In genomic region chr6:128375192-128375591, GRCm38 (mm10) we compare ENCODE assay signal across 10 mouse cellular contexts. TPM values are rescaled to one million over a fixed set of nuclear protein-coding genes. Genes with fewer than 3 reads are reported as not detected.
DNase-seq lines count a peak whose midpoint lies in the region; ATAC-seq lines count a peak whose summit lies in the region.
"Had no signal": no experiment of that assay in that cellular context is flagged by ENCODE, and none has a peak within 500 bp of the region (broad histone marks: within the 10 kb centered on the region; RNA-seq: fewer than 3 reads in every experiment).

TSS of gene Tex52 (plus strand) at chr6:128375456.
TSS of gene Gm44596 (plus strand) at chr6:128375503.

- no peak within 1 kb of the TSS for H3K4me3 ChIP-seq in heart, embryonic 11.5 days (ENCODE audit: low read depth, low read length)
- H3K4me3 ChIP-seq in neural tube, embryonic 13.5 days = no peak within 1 kb of the TSS

- H3K27ac ChIP-seq in heart, embryonic 11.5 days (ENCODE audit: low read depth, low read length) = no peak within 1 kb of the TSS
- 0 out of 2 replicates have a peak within 1 kb of the TSS, but pooled peaks have one; percentile 23 for H3K27ac ChIP-seq in neural tube, embryonic 13.5 days (replicated peaks)

- no peaks in the 10 kb centered on the region for H3K9me3 ChIP-seq in heart, embryonic 11.5 days (replicated peaks; ENCODE audit: control insufficient read depth, low read length)
- H3K9me3 ChIP-seq in neural tube, embryonic 13.5 days = no peaks in the 10 kb centered on the region

- H3K4me2 ChIP-seq in heart, embryonic 11.5 days = no peak within 1 kb of the TSS
- H3K4me2 ChIP-seq in neural tube, embryonic 13.5 days = no peak within 1 kb of the TSS

- 35% methylated on average over 6 of the region's 6 CpGs for WGBS in heart, embryonic 11.5 days (ENCODE audit: insufficient replicate concordance)
- WGBS in neural tube, embryonic 13.5 days = 27% methylated on average over 6 of the region's 6 CpGs

- H3K27me3 ChIP-seq in heart, embryonic 11.5 days (ENCODE audit: control insufficient read depth, insufficient read depth, low read length) = no peaks in the 10 kb centered on the region
- H3K27me3 ChIP-seq in neural tube, embryonic 13.5 days = no peaks in the 10 kb centered on the region
- H3K27me3 ChIP-seq: Patski had no signal

- 0 out of 2 replicates have a peak, but pooled peaks have one; percentile 37 for ATAC-seq in heart, embryonic 11.5 days (replicated peaks; ENCODE audit: insufficient number of reproducible peaks, low FRiP score, low TSS enrichment)
- peak; percentile 69 for ATAC-seq in neural tube, embryonic 13.5 days (ENCODE audit: low read depth)
- ATAC-seq: Patski had no signal

- peaks cover 43% of the 10 kb centered on the region for H3K36me3 ChIP-seq in heart, embryonic 11.5 days (ENCODE audit: control insufficient read depth, insufficient read depth, low read length)
- peaks cover 38% of the 10 kb centered on the region for H3K36me3 ChIP-seq in neural tube, embryonic 13.5 days

- H3K4me1 ChIP-seq in heart, embryonic 11.5 days (ENCODE audit: control insufficient read depth, insufficient read depth, low read length) = peaks cover 7% of the 10 kb centered on the region; the same call in 1 of the 2 replicates
- H3K4me1 ChIP-seq in neural tube, embryonic 13.5 days (replicated peaks) = peaks cover 7% of the 10 kb centered on the region; the same call in 1 of the 2 replicates

- DNase-seq in ES-CJ7 (ENCODE audit: low read depth, low spot score) = peak; percentile 58
- peak; percentile 72 for DNase-seq in embryo, embryonic 10.5 days (ENCODE audit: low spot score)
- DNase-seq in kidney, postnatal 36 days = peak; percentile 29 to 51
- no peak for DNase-seq in ovary, postnatal 36 days (ENCODE audit: low spot score)
- DNase-seq in adrenal gland, postnatal 36 days = no peak
- no peak for DNase-seq in frontal cortex, postnatal 25 days (ENCODE audit: low spot score in 2 of 2)

- H3K9ac ChIP-seq in heart, embryonic 11.5 days (ENCODE audit: low read depth, low read length) = no peak within 1 kb of the TSS
- 0 out of 2 replicates have a peak within 1 kb of the TSS, but pooled peaks have one; percentile 12 for H3K9ac ChIP-seq in neural tube, embryonic 13.5 days

RNA-seq across cellular contexts. Expression of gene Tex52, which starts in this region (rescaled TPM):
- 0.21 and 0.42 TPM in 2 replicates for polyA plus RNA-seq in heart, embryonic 11.5 days (2014; fragmentation: Nextera tagmentation; extraction: Ambion mirVana)
- polyA plus RNA-seq in neural tube, embryonic 13.5 days (2015; fragmentation: Nextera tagmentation; extraction: Ambion mirVana) = 0.53 TPM in 1 of 2 replicates, not detected in the other
- not detected for total RNA-seq in adrenal gland, postnatal 36 days (2021)

RNA-seq across cellular contexts. Expression of gene Gm44596, which starts in this region (rescaled TPM):
- polyA plus RNA-seq in heart, embryonic 11.5 days (2014; fragmentation: Nextera tagmentation; extraction: Ambion mirVana) = not detected in 2 replicates
- polyA plus RNA-seq in neural tube, embryonic 13.5 days (2015; fragmentation: Nextera tagmentation; extraction: Ambion mirVana) = not detected in 2 replicates
- not detected for total RNA-seq in adrenal gland, postnatal 36 days (2021)
- polyA plus RNA-seq: gonadal fat pad, adult 2 months; Patski had no signal

Comparison
In these comparisons a context has a peak if more than half of its experiments do, and no peak if none do; other contexts are left out.
1. Peak in ATAC-seq in heart, embryonic 11.5 days; RNA of the genes that start here not detected or under 1 TPM.
2. Peak in ATAC-seq, H3K27ac ChIP-seq and H3K9ac ChIP-seq in neural tube, embryonic 13.5 days; RNA of the genes that start here not detected or under 1 TPM.
3. DNase-seq: peak in ES-CJ7 (single experiment), embryo, embryonic 10.5 days (single experiment) and kidney, postnatal 36 days (2 of 2); none in ovary, postnatal 36 days (single experiment), adrenal gland, postnatal 36 days (0 of 2) and frontal cortex, postnatal 25 days (0 of 2).